Mouse (Mus musculus): ENCODE results near the gene Anxa4. TPM values are rescaled to one million over a fixed set of nuclear protein-coding genes. Genes with fewer than 3 reads are reported as not detected.

Anxa4 gene
- polyA plus RNA-seq, 1 experiment from 2014 or later: 34.7 TPM

GRCm38 (mm10) chr6:86750961-86751360 is 42.4 kb downstream of the Anxa4 start:
- H3K4me2 ChIP-seq (replicated peaks; ENCODE audit: low read depth, low read length): no peak overlapping the region
- H3K27ac ChIP-seq (ENCODE audit: low read depth, low read length): no peak overlapping the region
- no peaks in the 10 kb centered on the region for H3K4me1 ChIP-seq (ENCODE audit: control insufficient read depth, insufficient read depth, low read length)
- 94% methylated on average over 4 of the region's 4 CpGs for WGBS
- H3K4me3 ChIP-seq (ENCODE audit: low read length): no peak overlapping the region
- no peak overlapping the region for H3K9ac ChIP-seq (ENCODE audit: low read depth, low read length)
- H3K36me3 ChIP-seq (ENCODE audit: control insufficient read depth, insufficient read depth, low read length): peaks cover 3% of the 10 kb centered on the region; the same call in 1 of the 2 replicates
- no peaks in the 10 kb centered on the region for H3K27me3 ChIP-seq (ENCODE audit: control insufficient read depth, insufficient read depth, low read length)
- no peak for ATAC-seq (ENCODE audit: low FRiP score, low TSS enrichment)
- H3K9me3 ChIP-seq (ENCODE audit: control insufficient read depth, low read length): no peaks in the 10 kb centered on the region

GRCm38 (mm10) chr6:86749817-86750216 is 43.6 kb downstream of the Anxa4 start:
- H3K36me3 ChIP-seq (ENCODE audit: control insufficient read depth, insufficient read depth, low read length): peaks cover 3% of the 10 kb centered on the region; the same call in 1 of the 2 replicates
- H3K9ac ChIP-seq (ENCODE audit: low read depth, low read length): no peak overlapping the region
- H3K4me3 ChIP-seq (ENCODE audit: low read length): no peak overlapping the region
- H3K9me3 ChIP-seq (ENCODE audit: control insufficient read depth, low read length): no peaks in the 10 kb centered on the region
- H3K4me1 ChIP-seq (ENCODE audit: control insufficient read depth, insufficient read depth, low read length): no peaks in the 10 kb centered on the region
- ATAC-seq (ENCODE audit: low FRiP score, low TSS enrichment): no peak
- 85% methylated on average over 4 of the region's 4 CpGs for WGBS
- no peaks in the 10 kb centered on the region for H3K27me3 ChIP-seq (ENCODE audit: control insufficient read depth, insufficient read depth, low read length)
- H3K27ac ChIP-seq (ENCODE audit: low read depth, low read length): no peak overlapping the region
- no peak overlapping the region for H3K4me2 ChIP-seq (replicated peaks; ENCODE audit: low read depth, low read length)

DNA sequence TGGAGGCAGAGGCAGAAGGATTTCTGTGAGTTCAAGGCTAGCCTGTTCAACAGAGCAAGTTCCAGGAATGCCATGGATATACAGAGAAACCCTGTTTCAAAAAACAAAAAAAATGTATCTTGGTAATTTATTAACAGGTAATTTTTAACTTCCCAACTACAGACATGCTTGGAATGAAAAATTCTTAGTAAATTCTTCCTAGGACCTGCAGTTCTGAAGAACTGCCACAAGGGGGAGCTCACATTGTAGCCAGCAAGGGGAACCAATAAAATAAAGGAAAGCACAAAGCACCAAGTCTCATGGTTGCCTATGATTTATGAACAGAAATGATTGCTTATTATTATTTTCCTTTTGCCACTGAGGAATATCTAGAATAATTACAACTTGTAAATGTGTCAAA is 46.2 kb downstream of the Anxa4 start:
- no peaks in the 10 kb centered on the region for H3K27me3 ChIP-seq (ENCODE audit: control insufficient read depth, insufficient read depth, low read length)
- no peak for ATAC-seq (ENCODE audit: low FRiP score, low TSS enrichment)

DNA sequence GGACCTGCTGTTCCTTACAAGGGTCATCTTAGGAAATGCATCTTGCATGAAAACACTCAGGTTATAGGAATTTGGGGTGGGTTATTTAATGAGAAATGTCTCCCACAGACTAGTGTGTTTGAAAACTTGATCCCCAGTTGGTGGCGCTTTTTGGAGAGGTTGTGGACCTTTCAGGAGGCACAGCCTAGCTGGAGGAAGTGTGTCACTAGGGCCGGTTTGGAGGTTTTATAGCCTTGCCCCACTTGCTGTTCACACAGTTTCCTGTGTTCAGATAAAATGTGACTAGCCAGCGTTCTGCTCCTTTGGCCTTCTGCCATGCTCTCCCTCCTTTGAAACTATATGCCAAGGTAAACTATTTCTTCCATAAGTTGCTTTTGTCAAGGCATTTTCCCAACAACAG is 52.7 kb downstream of the Anxa4 start:
- no peak overlapping the region for H3K9ac ChIP-seq (ENCODE audit: low read depth, low read length)
- H3K4me1 ChIP-seq (ENCODE audit: control insufficient read depth, insufficient read depth, low read length): no peaks in the 10 kb centered on the region
- 35% methylated on average over 3 of the region's 3 CpGs for WGBS
- H3K27ac ChIP-seq (ENCODE audit: low read depth, low read length): no peak overlapping the region
- no peak overlapping the region for H3K4me3 ChIP-seq (ENCODE audit: low read length)
- H3K4me2 ChIP-seq (replicated peaks; ENCODE audit: low read depth, low read length): no peak overlapping the region
- no peak for ATAC-seq (ENCODE audit: low FRiP score, low TSS enrichment)
- H3K27me3 ChIP-seq (ENCODE audit: control insufficient read depth, insufficient read depth, low read length): no peaks in the 10 kb centered on the region
- no peaks in the 10 kb centered on the region for H3K36me3 ChIP-seq (ENCODE audit: control insufficient read depth, insufficient read depth, low read length)
- no peaks in the 10 kb centered on the region for H3K9me3 ChIP-seq (ENCODE audit: control insufficient read depth, low read length)

More for the DNA sequence above, 46.2 kb downstream of the Anxa4 start:
- Histone ChIP-seq H3K4me1 (ENCODE audit: control insufficient read depth, insufficient read depth, low read length) (no peaks in the 10 kb centered on the region), H3K9me3 (ENCODE audit: control insufficient read depth, low read length) (no peaks in the 10 kb centered on the region), H3K9ac (ENCODE audit: low read depth, low read length) (no peak overlapping the region), H3K4me3 (ENCODE audit: low read length) (no peak overlapping the region), H3K36me3 (ENCODE audit: control insufficient read depth, insufficient read depth, low read length) (no peaks in the 10 kb centered on the region), H3K4me2 (replicated peaks; ENCODE audit: low read depth, low read length) (no peak overlapping the region), H3K27ac (ENCODE audit: low read depth, low read length) (no peak overlapping the region)

DNA sequence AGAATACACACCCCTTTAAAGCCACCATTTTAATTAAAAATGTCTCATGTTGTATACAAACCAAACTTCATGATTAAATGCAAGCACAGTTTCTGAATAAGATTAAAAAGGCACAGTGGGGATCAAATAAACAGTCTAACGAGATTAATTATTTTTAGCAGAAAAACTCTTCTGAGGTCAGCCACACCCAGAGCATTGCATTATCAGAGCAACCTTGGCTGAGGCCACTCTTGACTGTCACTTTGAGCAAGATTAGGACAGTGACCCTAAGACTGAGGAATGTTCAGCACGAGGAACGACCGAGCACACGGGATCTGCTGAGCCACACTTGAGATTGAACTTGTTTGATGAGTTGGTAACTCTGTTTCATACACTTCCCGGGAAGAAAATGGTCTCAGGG is 56.6 kb downstream of the Anxa4 start:
- WGBS: 84% methylated on average over 6 of the region's 6 CpGs
- H3K27ac ChIP-seq (ENCODE audit: low read depth, low read length): no peak overlapping the region
- no peak overlapping the region for H3K4me3 ChIP-seq (ENCODE audit: low read length)
- H3K9ac ChIP-seq (ENCODE audit: low read depth, low read length): no peak overlapping the region
- no peaks in the 10 kb centered on the region for H3K36me3 ChIP-seq (ENCODE audit: control insufficient read depth, insufficient read depth, low read length)
- H3K9me3 ChIP-seq (ENCODE audit: control insufficient read depth, low read length): no peaks in the 10 kb centered on the region
- peaks cover 3% of the 10 kb centered on the region; the same call in 1 of the 2 replicates for H3K4me1 ChIP-seq (ENCODE audit: control insufficient read depth, insufficient read depth, low read length)
- no peak overlapping the region for H3K4me2 ChIP-seq (replicated peaks; ENCODE audit: low read depth, low read length)
- H3K27me3 ChIP-seq (ENCODE audit: control insufficient read depth, insufficient read depth, low read length): no peaks in the 10 kb centered on the region
- no peak for ATAC-seq (ENCODE audit: low FRiP score, low TSS enrichment)

- WGBS: 91% methylated on average over 4 of the region's 4 CpGs
- Histone ChIP-seq H3K9ac (ENCODE audit: low read depth, low read length) (no peak overlapping the region), H3K27me3 (ENCODE audit: control insufficient read depth, insufficient read depth, low read length) (no peaks in the 10 kb centered on the region), H3K4me3 (ENCODE audit: low read length) (no peak overlapping the region), H3K4me2 (replicated peaks; ENCODE audit: low read depth, low read length) (no peak overlapping the region), H3K27ac (ENCODE audit: low read depth, low read length) (no peak overlapping the region), H3K9me3 (ENCODE audit: control insufficient read depth, low read length) (no peaks in the 10 kb centered on the region), H3K36me3 (ENCODE audit: control insufficient read depth, insufficient read depth, low read length) (no peaks in the 10 kb centered on the region), H3K4me1 (ENCODE audit: control insufficient read depth, insufficient read depth, low read length) (peaks cover 3% of the 10 kb centered on the region; the same call in 1 of the 2 replicates)
- no peak for ATAC-seq (ENCODE audit: low FRiP score, low TSS enrichment)
Measured at GRCm38 (mm10) chr6:86736313-86736712, 57.1 kb downstream of the Anxa4 start.

DNA sequence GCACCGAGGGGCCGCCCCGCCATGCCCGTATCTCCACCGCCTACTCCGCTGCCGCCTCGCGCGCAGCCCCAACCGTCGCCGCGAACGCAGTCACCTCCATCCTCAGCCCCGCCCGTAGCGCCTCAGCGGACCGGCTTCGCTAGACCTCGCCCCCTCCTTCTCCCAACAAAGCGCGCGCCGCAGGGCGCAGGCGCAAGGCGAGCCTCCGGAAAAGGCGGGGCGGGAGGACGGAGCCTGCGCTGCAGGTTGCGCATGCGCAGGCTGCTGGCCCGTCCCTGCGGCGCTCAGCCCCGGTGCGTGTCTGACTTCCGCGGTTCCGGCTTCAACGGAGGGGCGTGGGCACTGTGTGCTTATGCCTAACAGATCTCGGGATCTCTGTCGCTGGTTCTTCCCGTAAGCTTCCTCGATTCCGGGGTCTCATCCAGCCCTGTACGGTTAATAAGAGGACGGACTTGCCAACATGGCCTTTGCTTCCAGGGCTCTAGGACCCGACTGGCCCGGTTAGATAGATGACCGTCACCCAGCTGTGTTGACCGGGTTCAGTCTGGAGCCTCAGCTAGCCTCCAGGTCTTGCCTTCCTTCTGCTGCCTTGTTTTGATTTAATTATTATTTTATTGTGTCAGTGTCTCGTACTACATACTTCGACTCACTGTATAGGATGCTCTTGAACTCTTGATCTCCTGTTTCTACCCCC is 60.1 kb downstream of the Anxa4 start, which contains the start of gene Gmcl1:
Gene Gmcl1, minus strand, starts transcription at position 201 of the 694 bp plus-strand sequence.
- Histone ChIP-seq H3K27me3 (ENCODE audit: control insufficient read depth, insufficient read depth, low read length) (no peaks in the 10 kb centered on the region), H3K4me1 (ENCODE audit: control insufficient read depth, insufficient read depth, low read length) (peaks cover 3% of the 10 kb centered on the region; the same call in 1 of the 2 replicates), H3K4me2 (replicated peaks; ENCODE audit: low read depth, low read length) (peak within 1 kb of the TSS; percentile 94), H3K9me3 (ENCODE audit: control insufficient read depth, low read length) (no peaks in the 10 kb centered on the region), H3K4me3 (ENCODE audit: low read length) (peak within 1 kb of the TSS; percentile 96), H3K27ac (ENCODE audit: low read depth, low read length) (peak within 1 kb of the TSS; percentile 48; the same call in 1 of the 2 replicates), H3K9ac (ENCODE audit: low read depth, low read length) (peak within 1 kb of the TSS; percentile 85), H3K36me3 (ENCODE audit: control insufficient read depth, insufficient read depth, low read length) (no peaks in the 10 kb centered on the region)
- WGBS: under 1% methylated on average over 56 of the region's 59 CpGs
- peak; percentile 94 for ATAC-seq (ENCODE audit: low FRiP score, low TSS enrichment)

GRCm38 (mm10) chr6:86732276-86733173 is 60.9 kb downstream of the Anxa4 start:
- Histone ChIP-seq H3K4me1 (ENCODE audit: control insufficient read depth, insufficient read depth, low read length) (peaks cover 3% of the 10 kb centered on the region; the same call in 1 of the 2 replicates), H3K4me3 (ENCODE audit: low read length) (peak overlapping the region; percentile 96), H3K27me3 (ENCODE audit: control insufficient read depth, insufficient read depth, low read length) (no peaks in the 10 kb centered on the region), H3K9ac (ENCODE audit: low read depth, low read length) (peak overlapping the region; percentile 85), H3K4me2 (replicated peaks; ENCODE audit: low read depth, low read length) (peak overlapping the region; percentile 94), H3K27ac (ENCODE audit: low read depth, low read length) (peak overlapping the region; percentile 48; the same call in 1 of the 2 replicates), H3K9me3 (ENCODE audit: control insufficient read depth, low read length) (no peaks in the 10 kb centered on the region), H3K36me3 (ENCODE audit: control insufficient read depth, insufficient read depth, low read length) (no peaks in the 10 kb centered on the region)
- peak; percentile 48 for ATAC-seq (ENCODE audit: low FRiP score, low TSS enrichment)
- under 1% methylated on average over 60 of the region's 62 CpGs for WGBS

DNA sequence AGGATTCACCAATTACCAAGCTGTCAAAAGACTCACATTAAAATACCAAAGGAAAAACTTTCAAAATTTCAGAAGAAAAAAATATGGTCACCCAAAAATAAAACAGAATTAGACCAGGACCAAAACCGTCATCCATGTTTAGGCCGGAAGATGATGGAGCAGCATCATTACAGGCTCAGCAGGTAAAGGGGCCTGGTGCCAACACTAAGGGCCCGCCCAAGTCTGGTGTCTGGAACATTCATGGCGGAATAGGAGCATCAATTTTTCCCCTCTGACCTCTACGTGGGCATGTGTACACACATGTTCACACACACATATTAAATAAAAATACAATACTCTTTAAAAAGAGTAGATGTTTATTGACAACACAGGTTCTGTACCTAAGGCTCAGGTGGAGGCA is 64.7 kb downstream of the Anxa4 start:
- ATAC-seq (ENCODE audit: low FRiP score, low TSS enrichment): no peak
- 89% methylated on average over 5 of the region's 5 CpGs for WGBS
- Histone ChIP-seq H3K4me1 (ENCODE audit: control insufficient read depth, insufficient read depth, low read length) (no peaks in the 10 kb centered on the region), H3K4me3 (ENCODE audit: low read length) (no peak overlapping the region), H3K27ac (ENCODE audit: low read depth, low read length) (no peak overlapping the region), H3K36me3 (ENCODE audit: control insufficient read depth, insufficient read depth, low read length) (peaks cover 4% of the 10 kb centered on the region; the same call in 1 of the 2 replicates), H3K9me3 (ENCODE audit: control insufficient read depth, low read length) (no peaks in the 10 kb centered on the region), H3K27me3 (ENCODE audit: control insufficient read depth, insufficient read depth, low read length) (no peaks in the 10 kb centered on the region), H3K9ac (ENCODE audit: low read depth, low read length) (no peak overlapping the region), H3K4me2 (replicated peaks; ENCODE audit: low read depth, low read length) (no peak overlapping the region)

Data from kidney, embryonic 14.5 days (tissue).